15 mouse cellular contexts compared by ENCODE assay signal in genomic region chr9:115384345-115384744, GRCm38 (mm10).
DNase-seq lines count a peak whose midpoint lies in the region; ATAC-seq and TF ChIP-seq lines count a peak whose summit lies in the region.
"Had no signal": no experiment of that assay in that cellular context is flagged by ENCODE, and none has a peak within 500 bp of the region (broad histone marks: within the 10 kb centered on the region; RNA-seq: fewer than 3 reads in every experiment).

No protein-coding gene starts in this region.

- 86% methylated on average over 1 of the region's 1 CpGs for WGBS in hindbrain, postnatal 0 days
- 78% methylated on average over 1 of the region's 1 CpGs for WGBS in hindbrain, embryonic 13.5 days
- WGBS in midbrain, postnatal 0 days: 97% methylated on average over 1 of the region's 1 CpGs
- WGBS in midbrain, embryonic 11.5 days: 97% methylated on average over 1 of the region's 1 CpGs

- 0 out of 2 replicates have a peak overlapping the region, but pooled peaks have one; percentile 17 for H3K27ac ChIP-seq in gastrocnemius, adult 2 months
- H3K27ac ChIP-seq in hindbrain, postnatal 0 days: peak overlapping the region; percentile 11; the same call in 1 of the 2 replicates
- H3K27ac ChIP-seq in hindbrain, embryonic 13.5 days: no peak overlapping the region
- no peak overlapping the region for H3K27ac ChIP-seq in midbrain, postnatal 0 days (ENCODE audit: low read depth, low read length)
- no peak overlapping the region for H3K27ac ChIP-seq in midbrain, embryonic 11.5 days (ENCODE audit: low read depth, low read length)
- H3K27ac ChIP-seq: embryonic facial prominence, embryonic 13.5 days; forebrain, embryonic 12.5 days; limb, embryonic 10.5 days; liver, embryonic 14.5 days had no signal

- no peak for DNase-seq in gastrocnemius, adult 2 months
- DNase-seq in gastrocnemius, postnatal 36 days: no peak
- no peak for DNase-seq in hindbrain, postnatal 0 days (ENCODE audit: low spot score)
- DNase-seq in midbrain, postnatal 0 days (ENCODE audit: low spot score): peak; percentile 19
- DNase-seq in midbrain, embryonic 11.5 days (ENCODE audit: low spot score, missing footprints): no peak
- no peak for DNase-seq in retina, postnatal 1 day
- no peak for DNase-seq in spleen, adult 12 weeks (ENCODE audit: low spot score)
- DNase-seq: B cell, adult 2 months; cerebellum, postnatal 25 days had no signal

- H3K4me3 ChIP-seq in gastrocnemius, adult 2 months: no peak overlapping the region
- H3K4me3 ChIP-seq in hindbrain, postnatal 0 days (ENCODE audit: low read length): no peak overlapping the region
- H3K4me3 ChIP-seq in hindbrain, embryonic 13.5 days: no peak overlapping the region
- H3K4me3 ChIP-seq in midbrain, postnatal 0 days (ENCODE audit: low read depth, low read length): no peak overlapping the region
- H3K4me3 ChIP-seq in midbrain, embryonic 11.5 days (ENCODE audit: low read depth, low read length): no peak overlapping the region
- H3K4me3 ChIP-seq: embryonic facial prominence, embryonic 13.5 days; forebrain, embryonic 12.5 days; limb, embryonic 10.5 days; megakaryocyte, embryonic 14.5 days had no signal

- H3K9ac ChIP-seq in hindbrain, postnatal 0 days (replicated peaks; ENCODE audit: low read length): no peak overlapping the region
- no peak overlapping the region for H3K9ac ChIP-seq in hindbrain, embryonic 13.5 days
- H3K9ac ChIP-seq in midbrain, postnatal 0 days (replicated peaks; ENCODE audit: low read length, poor library complexity, severe bottlenecking): no peak overlapping the region
- H3K9ac ChIP-seq in midbrain, embryonic 11.5 days (ENCODE audit: low read length): no peak overlapping the region
- H3K9ac ChIP-seq: embryonic facial prominence, embryonic 13.5 days; forebrain, embryonic 12.5 days; liver, embryonic 14.5 days had no signal

- no peak for TF ChIP-seq CTCF in gastrocnemius, adult 2 months (IDR thresholded peaks at IDR 0.05)
- no peak for TF ChIP-seq CTCF in hindbrain, postnatal 0 days (IDR thresholded peaks at IDR 0.05; ENCODE audit: low read depth)
- TF ChIP-seq CTCF in midbrain, postnatal 0 days (IDR thresholded peaks at IDR 0.05): no peak

- H3K36me3 ChIP-seq in hindbrain, postnatal 0 days (ENCODE audit: insufficient read depth, low read length): no peaks in the 10 kb centered on the region
- no peaks in the 10 kb centered on the region for H3K36me3 ChIP-seq in hindbrain, embryonic 13.5 days
- H3K36me3 ChIP-seq in midbrain, postnatal 0 days (ENCODE audit: insufficient read depth, low read length): no peaks in the 10 kb centered on the region
- H3K36me3 ChIP-seq in midbrain, embryonic 11.5 days (ENCODE audit: control insufficient read depth, insufficient read depth, low read length): no peaks in the 10 kb centered on the region
- H3K36me3 ChIP-seq: embryonic facial prominence, embryonic 13.5 days; forebrain, embryonic 12.5 days; limb, embryonic 10.5 days had no signal

- H3K4me1 ChIP-seq in hindbrain, postnatal 0 days (ENCODE audit: insufficient read depth, low read length): peaks cover 3% of the 10 kb centered on the region; the same call in 1 of the 2 replicates
- peaks cover 29% of the 10 kb centered on the region for H3K4me1 ChIP-seq in hindbrain, embryonic 13.5 days (replicated peaks)
- no peaks in the 10 kb centered on the region for H3K4me1 ChIP-seq in midbrain, postnatal 0 days (ENCODE audit: insufficient read depth, low read length)
- H3K4me1 ChIP-seq in midbrain, embryonic 11.5 days (ENCODE audit: control insufficient read depth, insufficient read depth, low read length): no peaks in the 10 kb centered on the region
- H3K4me1 ChIP-seq: embryonic facial prominence, embryonic 13.5 days had no signal

- intact Hi-C loops in gastrocnemius, adult 2 months (cut with DNase I): no loop called here
- intact Hi-C loops in gastrocnemius, postnatal 36 days (cut with DNase I): no loop called here

- H3K27me3 ChIP-seq in hindbrain, postnatal 0 days (ENCODE audit: insufficient read depth, low read length): no peaks in the 10 kb centered on the region
- H3K27me3 ChIP-seq in hindbrain, embryonic 13.5 days: no peaks in the 10 kb centered on the region
- no peaks in the 10 kb centered on the region for H3K27me3 ChIP-seq in midbrain, postnatal 0 days (ENCODE audit: insufficient read depth, low read length)
- no peaks in the 10 kb centered on the region for H3K27me3 ChIP-seq in midbrain, embryonic 11.5 days (ENCODE audit: control insufficient read depth, insufficient read depth, low read length)
- H3K27me3 ChIP-seq: embryonic facial prominence, embryonic 13.5 days; forebrain, embryonic 12.5 days had no signal

- H3K4me2 ChIP-seq in hindbrain, postnatal 0 days (ENCODE audit: low read depth, low read length): no peak overlapping the region
- no peak overlapping the region for H3K4me2 ChIP-seq in hindbrain, embryonic 13.5 days
- no peak overlapping the region for H3K4me2 ChIP-seq in midbrain, postnatal 0 days (ENCODE audit: low read depth, low read length, poor library complexity, severe bottlenecking)
- no peak overlapping the region for H3K4me2 ChIP-seq in midbrain, embryonic 11.5 days
- H3K4me2 ChIP-seq: embryonic facial prominence, embryonic 13.5 days; forebrain, embryonic 12.5 days had no signal

- ATAC-seq in hindbrain, postnatal 0 days: no peak
- ATAC-seq in hindbrain, embryonic 13.5 days (ENCODE audit: low FRiP score): no peak
- ATAC-seq in midbrain, postnatal 0 days (ENCODE audit: low FRiP score): no peak
- no peak for ATAC-seq in midbrain, embryonic 11.5 days (ENCODE audit: low FRiP score)

- H3K9me3 ChIP-seq in hindbrain, postnatal 0 days (ENCODE audit: low read length): no peaks in the 10 kb centered on the region
- H3K9me3 ChIP-seq in hindbrain, embryonic 13.5 days: no peaks in the 10 kb centered on the region
- H3K9me3 ChIP-seq in midbrain, postnatal 0 days (ENCODE audit: low read length): no peaks in the 10 kb centered on the region
- no peaks in the 10 kb centered on the region for H3K9me3 ChIP-seq in midbrain, embryonic 11.5 days (ENCODE audit: control insufficient read depth, low read length)
- H3K9me3 ChIP-seq: forebrain, embryonic 12.5 days; limb, embryonic 10.5 days; megakaryocyte, embryonic 14.5 days had no signal

Comparison
In these comparisons a context has a peak if more than half of its experiments do, and no peak if none do; other contexts are left out.
1. H3K27ac ChIP-seq: peak in gastrocnemius, adult 2 months (single experiment) and hindbrain, postnatal 0 days (single experiment); none in hindbrain, embryonic 13.5 days (single experiment), midbrain, postnatal 0 days (single experiment) and midbrain, embryonic 11.5 days (single experiment).